Mouse (Mus musculus) G1E (cell line): ENCODE results near the gene Agpat1.

Source experiments
- CTCF ChIP-seq: IDR thresholded peaks from 2 replicates; pipeline ENCODE4 v1.5.1; 2012; ENCODE audit warnings: low read depth, low read length, inconsistent platforms, mixed read lengths
- GATA1 ChIP-seq: IDR thresholded peaks from 2 replicates; pipeline ENCODE4 v1.6.1; 2012; ENCODE audit warnings: borderline replicate concordance, low read length, inconsistent platforms, mixed read lengths
- TAL1 ChIP-seq: conservative IDR thresholded peaks from 2 replicates; pipeline ENCODE4 v1.6.1; 2012; ENCODE audit warnings: low read depth, low read length, inconsistent platforms, mixed read lengths

DNA sequence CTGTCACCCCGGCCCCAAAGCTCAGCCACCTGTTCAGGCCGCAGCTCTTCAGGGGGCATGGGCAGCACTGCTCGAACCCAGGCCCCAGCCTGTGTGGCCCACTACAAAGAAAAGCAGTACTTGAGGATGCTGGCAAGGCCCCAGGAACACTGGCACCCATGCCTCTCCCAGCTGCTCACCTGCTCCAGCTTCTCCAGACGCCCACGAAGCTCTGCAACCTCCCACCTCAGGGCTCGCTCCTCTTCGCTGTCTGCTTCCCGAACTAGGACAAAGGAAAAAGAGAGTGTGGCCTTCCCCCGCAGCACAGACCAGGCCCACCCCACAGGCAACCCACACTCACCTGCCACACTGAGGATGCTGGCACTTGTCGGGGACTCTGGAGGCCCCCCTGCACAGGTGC lies 9.8 kb downstream of the Agpat1 start:
- TF ChIP-seq CTCF (no peak), GATA1 (no peak), TAL1 (no peak)
